Mouse (Mus musculus) liver (tissue): Measurements from ENCODE around the gene Ly75.
A peak's percentile ranks its signal among the peaks of the same experiment; 100 is the strongest.

Experiments
- DNase-seq: peaks from one replicate; pipeline ENCODE4 v3.0.0-alpha.2; 2020; ENCODE audit warnings: mixed read lengths

The Ly75 gene

GRCm38 (mm10) chr2:60382858-60383669 is at the start of gene Ly75:
Gene Ly75 (minus strand): TSS chr2:60383303.
- DNase-seq: peak; percentile 86

GRCm38 (mm10) chr2:60430315-60431021 is 47.4 kb upstream of the Ly75 start:
- DNase-seq: no peak

- peak; percentile 71 for DNase-seq
Observed at GRCm38 (mm10) chr2:60418075-60418474, 35.0 kb upstream of the Ly75 start.

GRCm38 (mm10) chr2:60414334-60414733 is 31.2 kb upstream of the Ly75 start:
- peak; percentile 14 for DNase-seq

GRCm38 (mm10) chr2:60413006-60413650 is 30.0 kb upstream of the Ly75 start:
- no peak for DNase-seq

- DNase-seq: no peak
Observed at GRCm38 (mm10) chr2:60411181-60411580, 28.1 kb upstream of the Ly75 start.

GRCm38 (mm10) chr2:60409989-60410763 is 27.1 kb upstream of the Ly75 start:
- peak; percentile 32 for DNase-seq

- no peak for DNase-seq
Observed at GRCm38 (mm10) chr2:60409194-60409593, 26.1 kb upstream of the Ly75 start.

GRCm38 (mm10) chr2:60407387-60407786 is 24.3 kb upstream of the Ly75 start:
- no peak for DNase-seq

GRCm38 (mm10) chr2:60405431-60405830 is 22.3 kb upstream of the Ly75 start:
- DNase-seq: no peak

- no peak for DNase-seq
Observed at GRCm38 (mm10) chr2:60404763-60405162, 21.7 kb upstream of the Ly75 start.

- no peak for DNase-seq
Observed at GRCm38 (mm10) chr2:60401694-60402093, 18.6 kb upstream of the Ly75 start.

GRCm38 (mm10) chr2:60393786-60394185 is 10.7 kb upstream of the Ly75 start:
- no peak for DNase-seq

- no peak for DNase-seq
Observed at GRCm38 (mm10) chr2:60392286-60392685, 9.2 kb upstream of the Ly75 start.

- DNase-seq: no peak
Observed at GRCm38 (mm10) chr2:60387363-60387762, 4.3 kb upstream of the Ly75 start.

GRCm38 (mm10) chr2:60386835-60387234 is 3.7 kb upstream of the Ly75 start:
- no peak for DNase-seq

- DNase-seq: no peak
Observed at GRCm38 (mm10) chr2:60384763-60385085, 1.6 kb upstream of the Ly75 start.

GRCm38 (mm10) chr2:60384083-60384762 is 1.1 kb upstream of the Ly75 start:
- DNase-seq: no peak

- DNase-seq: no peak
Observed at GRCm38 (mm10) chr2:60382346-60382745, 757 bp downstream of the Ly75 start.

- no peak for DNase-seq
Observed at GRCm38 (mm10) chr2:60377260-60377659, 5.8 kb downstream of the Ly75 start.

GRCm38 (mm10) chr2:60375608-60376107 is 7.4 kb downstream of the Ly75 start:
- DNase-seq: no peak

- no peak for DNase-seq
Observed at GRCm38 (mm10) chr2:60375126-60375525, 8.0 kb downstream of the Ly75 start.
